Mouse (Mus musculus): Measurements from ENCODE around the gene Lrguk. TPM values are rescaled to one million over a fixed set of nuclear protein-coding genes. Genes with fewer than 3 reads are reported as not detected.

Gene Lrguk
- polyA plus RNA-seq, 1 experiment from 2014 or later: 3.2 TPM

DNA sequence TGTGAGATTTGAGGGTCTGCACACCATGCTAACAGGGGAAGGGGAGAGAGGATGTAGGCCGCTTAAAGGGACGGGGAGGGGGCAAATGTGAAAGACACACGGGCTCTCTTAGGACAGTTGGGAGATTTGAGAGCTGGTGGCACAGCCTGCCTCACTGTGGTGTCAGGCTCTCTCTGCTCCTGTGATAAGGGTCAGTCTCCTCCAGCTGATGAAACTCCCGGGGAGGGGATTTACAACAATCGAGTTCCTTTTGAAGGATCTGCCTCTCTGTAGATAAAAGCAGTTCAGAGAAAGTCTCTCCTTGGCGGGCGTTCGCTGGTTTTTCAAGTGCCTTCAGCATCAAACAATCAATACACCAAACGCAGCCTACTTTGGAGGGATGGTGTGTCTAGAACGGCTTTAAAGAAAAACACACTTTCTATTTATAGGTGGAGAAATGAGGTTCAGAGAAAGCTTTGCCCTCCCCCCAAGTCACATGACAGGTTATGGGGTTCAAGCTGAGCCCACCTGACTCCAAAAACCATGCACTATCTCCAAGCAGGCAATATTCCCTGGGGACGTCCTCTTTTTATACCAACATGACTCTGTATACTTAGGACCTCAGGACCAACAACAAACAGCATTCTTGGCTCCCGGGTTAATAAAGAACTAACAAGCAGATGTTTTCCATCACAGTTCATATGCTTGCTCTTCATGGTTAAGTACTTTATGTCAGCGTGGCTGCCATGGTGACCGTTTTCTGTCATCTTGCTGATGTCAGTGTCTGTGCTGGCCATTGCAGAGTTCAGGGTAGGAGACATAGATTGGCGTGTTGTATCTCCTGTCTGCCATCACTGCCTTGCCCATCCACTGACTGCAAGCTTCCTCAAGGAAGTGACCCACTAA lies 5.6 kb downstream of the Lrguk start:
- 17% methylated on average over 15 of the region's 15 CpGs for WGBS
- Histone ChIP-seq H3K27me3 (no peaks in the 10 kb centered on the region), H3K9ac (no peak overlapping the region), H3K4me2 (no peak overlapping the region), H3K4me1 (peaks cover 22% of the 10 kb centered on the region), H3K36me3 (no peaks in the 10 kb centered on the region), H3K9me3 (no peaks in the 10 kb centered on the region), H3K27ac (peak overlapping the region; percentile 65), H3K4me3 (no peak overlapping the region)
- peak; percentile 77 for ATAC-seq (ENCODE audit: borderline replicate concordance, extremely low read depth, low FRiP score, low TSS enrichment)

DNA sequence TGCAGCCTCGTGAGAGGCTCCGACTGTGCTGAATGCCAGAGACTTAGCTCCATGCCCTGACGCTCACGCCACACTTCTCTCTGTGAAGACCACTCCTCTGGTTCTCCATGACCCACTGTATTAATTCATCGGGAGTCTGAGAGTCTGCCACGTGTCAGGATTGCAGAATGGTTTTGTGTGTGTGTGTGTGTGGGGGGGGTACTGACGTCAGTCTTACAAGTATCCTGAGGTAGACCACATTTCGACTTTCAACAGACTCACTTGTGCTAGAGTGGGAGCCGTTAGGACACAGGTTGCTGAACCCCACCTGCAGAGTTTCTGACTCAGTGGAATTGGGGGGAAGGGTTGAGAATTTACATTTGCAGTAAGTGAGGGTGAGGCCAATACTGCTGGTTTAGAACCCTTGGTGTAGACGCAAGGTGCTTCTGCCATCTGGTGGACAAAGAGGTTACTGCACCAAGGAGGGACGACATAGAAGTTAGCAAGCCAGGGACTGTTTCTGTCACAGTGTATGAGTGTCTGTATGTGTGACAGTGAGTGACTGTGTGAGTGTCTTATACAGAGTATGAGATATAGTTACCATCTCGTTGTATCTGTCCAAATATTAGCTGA lies 11.5 kb downstream of the Lrguk start:
- H3K27me3 ChIP-seq: no peaks in the 10 kb centered on the region
- peak overlapping the region; percentile 3; the same call in 1 of the 2 replicates for H3K4me2 ChIP-seq
- no peaks in the 10 kb centered on the region for H3K9me3 ChIP-seq
- no peak overlapping the region for H3K4me3 ChIP-seq
- H3K27ac ChIP-seq: peak overlapping the region; percentile 78
- peak; percentile 40; the same call in 1 of the 2 replicates for ATAC-seq (ENCODE audit: borderline replicate concordance, extremely low read depth, low FRiP score, low TSS enrichment)
- WGBS: 35% methylated on average over 12 of the region's 12 CpGs
- H3K9ac ChIP-seq: no peak overlapping the region
- H3K4me1 ChIP-seq: peaks cover 12% of the 10 kb centered on the region; the same call in 1 of the 2 replicates
- no peaks in the 10 kb centered on the region for H3K36me3 ChIP-seq

DNA sequence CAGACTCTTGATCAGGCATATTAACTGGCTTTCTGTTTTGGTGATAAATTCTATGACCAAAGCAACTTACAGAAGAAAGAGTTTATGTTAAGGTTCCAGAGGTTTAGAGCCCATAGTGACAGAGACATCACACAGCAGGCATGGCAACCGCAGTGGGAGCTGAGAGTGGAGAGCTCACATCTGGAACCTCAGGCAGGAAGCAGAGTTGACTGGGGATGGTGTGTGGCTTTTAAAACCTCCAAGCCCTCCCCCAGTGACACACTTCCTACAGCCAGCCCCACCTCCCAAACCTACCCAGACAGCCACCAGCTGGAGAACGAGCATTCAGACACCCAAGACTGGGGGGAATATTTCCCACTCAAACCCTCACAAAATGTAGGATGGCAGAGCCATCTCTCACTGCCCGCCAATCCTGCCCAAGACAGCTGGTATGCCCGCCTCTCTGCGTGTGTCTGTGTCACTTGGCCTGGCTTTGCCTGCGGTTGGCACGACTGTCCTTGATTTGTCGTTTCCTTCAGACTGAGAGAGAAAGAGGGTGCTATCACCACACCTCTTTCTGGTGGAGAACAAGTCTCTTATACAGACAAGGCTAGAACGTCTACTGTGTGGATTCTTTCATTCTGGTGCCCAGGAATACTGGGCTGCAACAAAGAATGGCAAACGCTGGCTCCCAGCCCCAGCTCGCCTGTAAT lies 12.5 kb downstream of the Lrguk start:
- no peak overlapping the region for H3K4me3 ChIP-seq
- no peaks in the 10 kb centered on the region for H3K27me3 ChIP-seq
- peaks cover 13% of the 10 kb centered on the region; the same call in 1 of the 2 replicates for H3K4me1 ChIP-seq
- ATAC-seq (ENCODE audit: borderline replicate concordance, extremely low read depth, low FRiP score, low TSS enrichment): peak; percentile 63; the same call in 1 of the 2 replicates
- no peak overlapping the region for H3K9ac ChIP-seq
- WGBS: 72% methylated on average over 11 of the region's 11 CpGs
- no peaks in the 10 kb centered on the region for H3K9me3 ChIP-seq
- peak overlapping the region; percentile 78 for H3K27ac ChIP-seq
- H3K4me2 ChIP-seq: no peak overlapping the region
- no peaks in the 10 kb centered on the region for H3K36me3 ChIP-seq

DNA sequence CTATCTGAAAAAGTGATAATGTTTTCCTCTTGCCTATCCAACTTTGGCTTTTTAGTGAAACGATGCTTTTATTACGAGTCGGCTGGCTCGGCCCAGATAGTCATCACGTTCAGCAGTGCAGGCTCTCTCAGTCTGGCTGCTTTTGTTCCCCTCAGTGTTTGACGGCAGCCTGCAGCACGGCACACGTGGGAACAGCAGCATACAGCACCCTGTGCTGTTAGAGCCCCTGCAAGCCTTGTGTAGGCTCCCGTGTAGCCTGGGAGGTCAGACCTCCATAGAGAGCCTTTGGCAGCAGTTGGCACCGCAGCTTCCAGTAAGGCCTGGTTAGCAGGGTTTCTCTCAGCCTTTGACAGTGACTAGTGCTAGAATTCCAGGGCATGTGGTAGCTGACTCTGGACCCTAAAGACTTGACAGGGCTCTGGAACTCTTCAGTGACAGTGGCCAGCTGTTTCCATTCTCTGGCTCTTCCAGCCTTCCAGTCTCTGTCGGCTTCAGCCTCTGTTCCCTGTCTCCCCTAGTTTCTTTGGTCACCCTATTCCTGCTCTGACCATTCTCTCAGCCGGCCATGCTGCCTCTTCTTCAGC lies 15.1 kb downstream of the Lrguk start:
- no peak overlapping the region for H3K9ac ChIP-seq
- no peaks in the 10 kb centered on the region for H3K27me3 ChIP-seq
- 54% methylated on average over 12 of the region's 12 CpGs for WGBS
- H3K9me3 ChIP-seq: no peaks in the 10 kb centered on the region
- peaks cover 15% of the 10 kb centered on the region; the same call in 1 of the 2 replicates for H3K4me1 ChIP-seq
- H3K36me3 ChIP-seq: no peaks in the 10 kb centered on the region
- no peak overlapping the region for H3K4me2 ChIP-seq
- H3K27ac ChIP-seq: peak overlapping the region; percentile 91
- peak; percentile 77 for ATAC-seq (ENCODE audit: borderline replicate concordance, extremely low read depth, low FRiP score, low TSS enrichment)
- H3K4me3 ChIP-seq: no peak overlapping the region

DNA sequence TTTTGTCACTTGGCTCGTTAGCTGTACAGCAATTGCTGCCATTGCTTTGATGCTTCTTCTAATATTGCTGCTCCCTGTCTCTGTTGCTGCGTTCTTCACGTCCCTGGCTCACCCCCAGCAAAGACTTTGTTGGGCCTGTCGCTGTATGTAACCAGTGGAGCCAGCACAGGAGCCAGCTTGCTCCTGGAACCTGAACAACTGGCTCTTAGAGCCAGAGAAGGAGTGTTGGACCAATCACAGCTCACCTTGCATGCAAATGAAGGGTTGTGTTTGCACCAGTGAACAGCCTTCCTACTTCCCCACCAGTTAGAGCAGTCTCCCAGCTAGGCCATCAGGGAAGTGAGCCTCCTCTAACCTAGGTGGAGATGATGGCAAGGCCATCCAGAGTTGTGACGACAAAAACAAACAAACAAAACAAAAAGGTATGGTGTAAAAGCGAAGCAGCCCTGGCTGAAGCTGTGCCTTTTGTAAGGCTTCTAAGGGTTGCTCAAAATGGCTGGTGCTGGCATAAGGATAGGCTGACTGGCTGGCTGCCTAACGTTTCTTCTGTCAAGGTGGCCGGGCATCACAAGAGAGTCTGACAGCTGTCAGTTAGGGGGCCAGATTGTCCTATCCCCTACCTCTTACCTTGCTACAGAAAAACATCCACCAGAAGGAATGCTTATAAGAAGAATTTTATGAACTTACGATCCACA lies 15.7 kb downstream of the Lrguk start:
- WGBS: 74% methylated on average over 9 of the region's 9 CpGs
- H3K9me3 ChIP-seq: no peaks in the 10 kb centered on the region
- H3K27ac ChIP-seq: peak overlapping the region; percentile 91
- no peaks in the 10 kb centered on the region for H3K36me3 ChIP-seq
- H3K9ac ChIP-seq: no peak overlapping the region
- H3K4me2 ChIP-seq: no peak overlapping the region
- H3K4me3 ChIP-seq: no peak overlapping the region
- peak; percentile 13; the same call in 1 of the 2 replicates for ATAC-seq (ENCODE audit: borderline replicate concordance, extremely low read depth, low FRiP score, low TSS enrichment)
- no peaks in the 10 kb centered on the region for H3K27me3 ChIP-seq
- H3K4me1 ChIP-seq: peaks cover 15% of the 10 kb centered on the region; the same call in 1 of the 2 replicates

DNA sequence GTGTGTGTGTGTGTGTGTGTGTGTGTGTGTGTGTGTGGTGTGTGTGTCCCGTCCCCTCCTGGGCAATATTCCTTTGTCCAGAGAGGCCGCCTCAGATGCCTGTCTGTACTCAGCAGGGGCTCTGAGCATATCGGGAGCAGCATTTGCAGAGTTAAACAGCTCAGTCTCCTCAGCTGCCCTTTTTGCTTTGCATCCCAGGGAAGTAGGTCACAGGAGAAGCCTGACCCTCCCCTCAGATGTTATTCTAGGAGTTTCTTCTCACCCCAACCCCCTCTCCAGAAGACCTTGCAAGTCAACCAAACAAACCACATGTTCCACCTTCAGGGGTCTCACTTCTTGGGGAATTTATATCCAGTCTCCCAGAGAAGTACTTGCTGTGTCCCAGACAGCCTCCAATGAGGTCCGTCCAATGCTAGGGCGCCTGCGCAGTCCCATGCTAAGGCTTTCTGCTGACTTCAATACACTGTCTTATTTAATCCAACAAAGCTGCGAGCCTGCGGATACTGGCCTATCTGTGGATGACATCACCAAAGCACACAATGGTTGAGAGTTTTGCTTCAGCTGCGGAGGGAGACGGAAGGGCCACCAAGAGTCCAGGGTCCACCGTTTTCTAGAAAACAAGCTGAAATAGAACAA lies 17.4 kb downstream of the Lrguk start:
- ATAC-seq (ENCODE audit: borderline replicate concordance, extremely low read depth, low FRiP score, low TSS enrichment): no peak
- Histone ChIP-seq H3K27me3 (no peaks in the 10 kb centered on the region), H3K27ac (no peak overlapping the region), H3K4me2 (no peak overlapping the region), H3K4me1 (peaks cover 10% of the 10 kb centered on the region; the same call in 1 of the 2 replicates), H3K9me3 (no peaks in the 10 kb centered on the region), H3K4me3 (no peak overlapping the region), H3K9ac (no peak overlapping the region), H3K36me3 (no peaks in the 10 kb centered on the region)
- 61% methylated on average over 11 of the region's 11 CpGs for whole genome bisulfite sequencing

DNA sequence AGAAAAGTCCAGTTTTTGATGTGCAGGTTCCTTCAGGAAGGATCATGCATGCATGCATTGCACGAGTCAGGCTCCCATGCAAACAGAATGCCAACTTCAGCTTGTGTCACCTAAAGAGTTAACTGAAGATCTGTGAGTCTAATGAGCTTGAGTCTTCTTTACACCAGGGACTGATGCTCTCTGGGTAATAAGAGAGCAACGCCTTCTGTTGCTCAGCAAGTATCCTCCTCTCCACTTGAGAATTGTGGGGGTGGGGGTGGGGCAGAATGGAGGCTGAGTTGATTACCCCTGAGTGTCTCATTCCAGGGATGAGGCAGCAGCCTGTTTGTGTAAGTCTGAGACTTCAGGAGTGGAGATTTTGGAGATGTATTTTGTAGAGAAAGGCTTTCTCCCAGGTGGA lies 20.2 kb downstream of the Lrguk start:
- H3K27me3 ChIP-seq: no peaks in the 10 kb centered on the region
- H3K4me1 ChIP-seq: peaks cover 10% of the 10 kb centered on the region; the same call in 1 of the 2 replicates
- no peak overlapping the region for H3K4me3 ChIP-seq
- H3K36me3 ChIP-seq: no peaks in the 10 kb centered on the region
- H3K27ac ChIP-seq: no peak overlapping the region
- ATAC-seq (ENCODE audit: borderline replicate concordance, extremely low read depth, low FRiP score, low TSS enrichment): no peak
- no peak overlapping the region for H3K4me2 ChIP-seq
- no peak overlapping the region for H3K9ac ChIP-seq
- no peaks in the 10 kb centered on the region for H3K9me3 ChIP-seq
- 69% methylated on average over 2 of the region's 2 CpGs for WGBS

DNA sequence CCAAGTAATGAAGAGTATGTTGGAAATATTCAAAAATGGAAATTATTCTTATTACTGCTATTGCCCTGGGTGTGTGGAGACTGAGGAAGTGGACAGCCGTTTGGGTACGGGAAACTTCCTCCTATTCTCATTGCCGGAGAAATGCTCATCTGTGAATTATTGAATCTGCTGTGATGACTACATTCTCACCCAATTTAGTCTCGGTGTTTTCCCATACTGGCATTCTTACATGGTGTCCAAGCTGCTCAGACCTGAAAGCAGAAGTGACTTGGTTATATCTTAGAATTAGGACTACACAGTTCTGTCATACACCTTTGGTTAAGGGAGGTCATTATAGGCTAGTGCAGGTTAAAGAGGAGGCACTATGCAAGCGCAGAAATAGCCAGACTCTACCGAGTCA lies 30.5 kb downstream of the Lrguk start:
- no peak overlapping the region for H3K27ac ChIP-seq
- ATAC-seq (ENCODE audit: borderline replicate concordance, extremely low read depth, low FRiP score, low TSS enrichment): no peak

DNA sequence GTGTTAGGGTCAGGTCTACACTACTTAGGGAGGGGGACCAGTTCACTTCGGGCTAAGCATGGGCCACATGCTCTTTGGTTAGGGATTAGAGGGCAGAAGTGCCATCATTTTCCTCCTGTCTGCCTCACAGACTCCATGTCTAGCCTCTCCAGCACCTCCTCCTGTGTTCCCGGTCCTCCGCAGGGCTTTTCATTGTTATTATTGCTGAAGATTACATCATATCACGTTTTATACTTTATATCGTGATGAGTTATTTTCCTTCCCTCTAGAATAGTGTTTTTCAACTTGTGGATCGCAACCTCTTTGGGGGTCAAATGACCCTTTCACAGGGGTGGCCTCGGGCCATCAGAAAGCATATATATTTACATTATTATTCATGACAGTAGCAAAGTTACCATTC lies 37.5 kb downstream of the Lrguk start:
- Histone ChIP-seq H3K27ac (no peak overlapping the region), H3K9me3 (no peaks in the 10 kb centered on the region), H3K4me3 (no peak overlapping the region), H3K9ac (no peak overlapping the region), H3K4me1 (no peaks in the 10 kb centered on the region), H3K4me2 (no peak overlapping the region), H3K36me3 (no peaks in the 10 kb centered on the region), H3K27me3 (no peaks in the 10 kb centered on the region)
- ATAC-seq (ENCODE audit: borderline replicate concordance, extremely low read depth, low FRiP score, low TSS enrichment): no peak
- 88% methylated on average over 7 of the region's 7 CpGs for WGBS

More for the DNA sequence above, 30.5 kb downstream of the Lrguk start:
- Histone ChIP-seq H3K4me3 (no peak overlapping the region), H3K4me2 (no peak overlapping the region), H3K36me3 (no peaks in the 10 kb centered on the region), H3K4me1 (no peaks in the 10 kb centered on the region), H3K27me3 (no peaks in the 10 kb centered on the region), H3K9me3 (no peaks in the 10 kb centered on the region), H3K9ac (no peak overlapping the region)
- 88% methylated on average over 6 of the region's 6 CpGs for WGBS

DNA sequence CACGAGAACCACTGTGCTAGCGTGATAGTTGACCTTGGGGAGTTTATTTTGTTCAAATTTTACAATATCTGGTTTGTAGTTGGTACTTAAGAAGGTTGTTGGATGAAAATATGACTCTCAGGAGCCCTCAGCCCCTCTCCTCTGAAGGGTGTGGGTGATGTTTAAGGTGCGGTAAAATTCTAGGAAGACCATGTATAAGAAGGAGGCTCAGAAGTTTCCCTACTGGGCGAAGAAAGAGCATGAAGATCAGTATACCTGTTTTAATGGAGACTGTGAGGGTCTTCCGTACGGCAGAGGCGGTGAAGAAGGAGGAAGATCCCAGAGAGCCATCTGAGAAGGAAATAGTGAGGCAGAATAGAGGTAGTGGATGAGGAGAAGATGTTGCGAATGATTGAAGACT lies 38.0 kb downstream of the Lrguk start:
- WGBS: 93% methylated on average over 8 of the region's 8 CpGs
- Histone ChIP-seq H3K27me3 (no peaks in the 10 kb centered on the region), H3K4me3 (no peak overlapping the region), H3K36me3 (no peaks in the 10 kb centered on the region), H3K4me1 (no peaks in the 10 kb centered on the region), H3K27ac (no peak overlapping the region), H3K4me2 (no peak overlapping the region), H3K9ac (no peak overlapping the region), H3K9me3 (no peaks in the 10 kb centered on the region)
- no peak for ATAC-seq (ENCODE audit: borderline replicate concordance, extremely low read depth, low FRiP score, low TSS enrichment)

DNA sequence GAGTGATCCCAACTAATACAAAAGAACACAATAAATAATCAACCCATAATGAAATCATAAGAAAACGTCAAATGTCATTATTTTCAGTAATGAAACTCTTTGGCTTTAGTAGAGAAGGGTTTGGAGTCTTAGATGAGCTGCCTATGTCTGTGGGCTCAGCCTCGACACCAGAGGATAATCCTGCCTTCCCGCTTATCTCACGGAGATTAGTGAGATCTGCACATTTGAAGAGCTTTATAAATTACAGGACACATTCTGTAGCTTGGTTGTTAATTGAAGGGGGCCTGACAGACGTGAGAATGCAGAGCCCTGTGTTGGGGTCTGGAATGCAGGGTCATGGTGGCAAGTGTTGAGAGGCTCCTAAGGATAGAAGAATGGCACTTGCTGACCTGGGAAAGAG lies 42.7 kb downstream of the Lrguk start:
- no peak for ATAC-seq (ENCODE audit: borderline replicate concordance, extremely low read depth, low FRiP score, low TSS enrichment)
- Histone ChIP-seq H3K4me1 (no peaks in the 10 kb centered on the region), H3K4me2 (no peak overlapping the region), H3K9ac (no peak overlapping the region), H3K27ac (no peak overlapping the region), H3K9me3 (no peaks in the 10 kb centered on the region), H3K4me3 (no peak overlapping the region), H3K27me3 (no peaks in the 10 kb centered on the region), H3K36me3 (no peaks in the 10 kb centered on the region)
- WGBS: 39% methylated on average over 5 of the region's 5 CpGs
